Mouse (Mus musculus): ENCODE measurements around the gene Spag6l. TPM values are rescaled to one million over a fixed set of nuclear protein-coding genes. Genes with fewer than 3 reads are reported as not detected.

Spag6l gene
- total RNA-seq, 2 experiments from 2014 or later = not detected

Other genes with a start within 250 kb of the Spag6l start
- gene Fgd4, start 228.9 kb downstream of the Spag6l start, total RNA-seq (2021) = 10 to 100 TPM; 10.9 to 11.8 TPM
- gene Olfr19, start 153.1 kb downstream of the Spag6l start, total RNA-seq (2021) = not detected
- gene Igll1, start 34.5 kb upstream of the Spag6l start, total RNA-seq (2021) = 1 to 10 TPM in 1 of 2 experiments, not detected in 1; 1.2 TPM
- gene Top3b, start 41.3 kb upstream of the Spag6l start, total RNA-seq (2021) = 10 to 100 TPM; 20.4 to 28.5 TPM
- under 1 TPM in 1 of 2 experiments, not detected in 1; 0.72 TPM for gene Vpreb1, start 41.4 kb upstream of the Spag6l start, total RNA-seq (2021)
- gene Ppm1f, start 67.0 kb upstream of the Spag6l start, total RNA-seq (2021) = 10 to 100 TPM; 18.4 to 24.9 TPM
- gene Mapk1, start 153.9 kb upstream of the Spag6l start, total RNA-seq (2021) = 100 to 1,000 TPM; 107 to 114 TPM
- 1 to 10 TPM; 1.6 to 3.1 TPM for gene Ypel1, start 240.2 kb upstream of the Spag6l start, total RNA-seq (2021)

Data from gastrocnemius, postnatal 10 days (tissue).